Mouse (Mus musculus) thymus, postnatal 0 days (tissue): ENCODE data around the gene Gpr88. TPM values are rescaled to one million over a fixed set of nuclear protein-coding genes. Genes with fewer than 3 reads are reported as not detected.
"Not testable (repeated sequence)": the region's sequence is repeated elsewhere in the genome, so short reads cannot be mapped to it uniquely, and the experiment has no call there.

Experiments used
- DNase-seq: peaks from one replicate; pipeline ENCODE4 v3.0.0-alpha.2; 2015; ENCODE audit warnings: low spot score
- polyA plus RNA-seq: library from polyadenylated mRNA; unstranded; fragments of >200 nt; fragmentation: Nextera tagmentation; extraction: Ambion mirVana; gene quantifications from 2 replicates; pipeline ENCODE4 v1.2.1, GENCODE M21; 2015

Gpr88 gene
- polyA plus RNA-seq, 1 experiment from 2014 or later, result 0.35 TPM

GRCm38 (mm10) chr3:116244476-116244875 is 8.8 kb downstream of the Gpr88 start:
- no peak for DNase-seq

- DNase-seq, result no peak
Measured at GRCm38 (mm10) chr3:116242685-116243084, 10.6 kb downstream of the Gpr88 start.

- DNase-seq, result no peak
Measured at GRCm38 (mm10) chr3:116237527-116237926, 15.8 kb downstream of the Gpr88 start.

GRCm38 (mm10) chr3:116236856-116237255 is 16.4 kb downstream of the Gpr88 start:
- DNase-seq, result no peak

- no peak for DNase-seq
Measured at GRCm38 (mm10) chr3:116233515-116233914, 19.8 kb downstream of the Gpr88 start.

- no peak for DNase-seq
Measured at GRCm38 (mm10) chr3:116232763-116233162, 20.5 kb downstream of the Gpr88 start.

- no peak for DNase-seq
Measured at GRCm38 (mm10) chr3:116229336-116229735, 24.0 kb downstream of the Gpr88 start.

GRCm38 (mm10) chr3:116228360-116229245 is 24.7 kb downstream of the Gpr88 start:
- no peak for DNase-seq

- DNase-seq, result no peak
Measured at GRCm38 (mm10) chr3:116227383-116227782, 25.9 kb downstream of the Gpr88 start.

GRCm38 (mm10) chr3:116226915-116227314 is 26.4 kb downstream of the Gpr88 start:
- DNase-seq, result no peak

GRCm38 (mm10) chr3:116222511-116223243 is 30.6 kb downstream of the Gpr88 start:
- DNase-seq, result no peak

- no peak for DNase-seq
Measured at GRCm38 (mm10) chr3:116221686-116222010, 31.7 kb downstream of the Gpr88 start.

- DNase-seq, result no peak
Measured at GRCm38 (mm10) chr3:116220980-116221685, 32.2 kb downstream of the Gpr88 start.

GRCm38 (mm10) chr3:116217398-116217797 is 35.9 kb downstream of the Gpr88 start:
- DNase-seq, result not testable (repeated sequence)

- no peak for DNase-seq
Measured at GRCm38 (mm10) chr3:116216261-116216660, 37.0 kb downstream of the Gpr88 start.

- no peak for DNase-seq
Measured at GRCm38 (mm10) chr3:116211639-116212038, 41.7 kb downstream of the Gpr88 start.

GRCm38 (mm10) chr3:116210720-116211121 is 42.6 kb downstream of the Gpr88 start:
- DNase-seq, result no peak

- no peak for DNase-seq
Measured at GRCm38 (mm10) chr3:116209214-116209613, 44.1 kb downstream of the Gpr88 start.

- DNase-seq, result no peak
Measured at GRCm38 (mm10) chr3:116206306-116206834, 46.9 kb downstream of the Gpr88 start.

- DNase-seq, result no peak
Measured at GRCm38 (mm10) chr3:116205346-116206219, 47.7 kb downstream of the Gpr88 start.

GRCm38 (mm10) chr3:116204643-116205042 is 48.7 kb downstream of the Gpr88 start:
- no peak for DNase-seq
